Mouse (Mus musculus) spleen, adult 2 months (tissue): Measurements from ENCODE around the gene Tmem184b. TPM values are rescaled to one million over a fixed set of nuclear protein-coding genes. Genes with fewer than 3 reads are reported as not detected.

ENCODE experiments used
- DNase-seq, 2 experiments: peaks; one replicate each; pipeline versions ENCODE4 v3.0.0 to v3.0.0-alpha.2; 2012 to 2021; ENCODE audit warnings: low spot score in 2 of 2, low read depth in 1 of 2
- H3K27ac ChIP-seq: fragments of 200-500 bp; 2 replicates; pipeline ENCODE4 v1.5.1; 2012; ENCODE audit warnings: low read length, inconsistent platforms; ENCODE audit not compliant: insufficient read depth
- H3K27me3 ChIP-seq: fragments of 200-500 bp; 2 replicates; pipeline ENCODE4 v1.6.1; 2012; ENCODE audit warnings: mild to moderate bottlenecking, moderate library complexity, low read length, inconsistent platforms; ENCODE audit not compliant: control insufficient read depth, insufficient read depth
- H3K36me3 ChIP-seq: fragments of 200-500 bp; 2 replicates; pipeline ENCODE4 v1.6.1; 2012; ENCODE audit warnings: mild to moderate bottlenecking, low read length, inconsistent platforms; ENCODE audit not compliant: control insufficient read depth, insufficient read depth
- H3K4me1 ChIP-seq: fragments of 200-500 bp; 2 replicates; pipeline ENCODE4 v1.6.1; 2011; ENCODE audit warnings: inconsistent platforms; ENCODE audit not compliant: control insufficient read depth, insufficient read depth, insufficient read length
- H3K4me3 ChIP-seq: fragments of 200-500 bp; 2 replicates; pipeline ENCODE4 v1.5.1; 2011; ENCODE audit warnings: mild to moderate bottlenecking, inconsistent platforms; ENCODE audit not compliant: insufficient read depth, insufficient read length; ENCODE audit errors: extremely low read depth
- CTCF ChIP-seq: fragments of 200-500 bp; IDR thresholded peaks from 2 replicates; pipeline ENCODE4 v1.5.1; 2011; ENCODE audit warnings: mild to moderate bottlenecking, inconsistent platforms; ENCODE audit not compliant: insufficient read depth, insufficient read length, insufficient replicate concordance; ENCODE audit errors: extremely low read depth
- POLR2A ChIP-seq: fragments of 200-500 bp; IDR thresholded peaks from 2 replicates; pipeline ENCODE4 v1.6.1; 2011; ENCODE audit warnings: low read depth, low read length, inconsistent platforms
- WGBS: fragments of 180-500 bp; shearing (Covaris S2); methylation state at CpG from one replicate; pipeline ENCODE4 v1.1.7; 2018; 5-methylcytosine and 5-hydroxymethylcytosine counted together
- polyA plus RNA-seq: library from polyadenylated mRNA; depleted of rRNA; stranded (reverse); fragments of >200 nt; gene quantifications from 2 replicates; pipeline ENCODE4 v1.2.3, GENCODE M21; 2012

The Tmem184b gene
- polyA plus RNA-seq, 1 experiment = 89.7 TPM

DNA sequence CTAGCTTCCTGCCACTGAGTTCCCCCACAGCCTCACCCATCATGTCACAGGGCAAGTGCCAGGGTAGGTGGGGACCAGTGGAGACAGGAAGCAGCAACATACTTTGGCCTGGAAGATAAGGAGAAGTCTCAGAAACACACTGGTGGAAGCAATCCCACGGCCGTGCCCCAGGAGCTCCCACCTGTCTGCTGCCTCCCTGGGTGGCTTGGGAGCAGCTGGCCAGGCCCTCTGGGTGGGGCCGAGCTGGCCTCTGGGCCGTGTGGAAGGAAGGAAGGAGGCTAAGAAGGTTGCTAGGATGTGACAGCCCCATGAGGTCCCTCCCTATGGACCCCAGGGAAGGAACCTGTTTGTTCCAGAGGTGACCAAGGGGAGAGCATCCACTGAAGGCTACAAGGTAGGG lies 42.3 kb downstream of the Tmem184b start:
- Histone ChIP-seq H3K27ac (no peak overlapping the region), H3K4me3 (no peak overlapping the region), H3K36me3 (peaks cover 24% of the 10 kb centered on the region), H3K27me3 (no peaks in the 10 kb centered on the region; the same call in 1 of the 2 replicates), H3K4me1 (peaks cover 10% of the 10 kb centered on the region)
- TF ChIP-seq CTCF (no peak), POLR2A (no peak)
- WGBS = 37% methylated on average over 4 of the region's 4 CpGs
- no peak for DNase-seq

DNA sequence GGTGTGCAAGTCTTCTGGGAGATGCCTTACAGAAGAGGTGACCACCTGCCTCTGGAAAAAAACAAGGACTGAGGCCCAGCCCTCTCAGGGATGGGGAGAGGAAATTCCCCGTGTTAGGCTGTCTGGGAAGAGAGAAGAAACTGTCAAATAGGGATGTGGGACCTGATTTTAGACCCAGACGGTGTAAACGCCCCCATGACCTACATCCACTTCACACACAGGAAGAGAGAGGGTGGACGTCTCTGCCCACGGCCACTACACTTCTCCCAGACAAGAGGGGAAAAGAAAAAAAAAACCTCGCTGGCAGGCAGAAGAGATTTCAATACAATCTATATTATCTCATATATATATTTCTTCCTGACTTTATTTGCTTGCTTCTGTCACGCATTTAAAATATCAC lies 43.0 kb downstream of the Tmem184b start:
- TF ChIP-seq POLR2A (no peak), CTCF (no peak)
- Histone ChIP-seq H3K4me1 (peaks cover 10% of the 10 kb centered on the region), H3K27me3 (no peaks in the 10 kb centered on the region; the same call in 1 of the 2 replicates), H3K4me3 (no peak overlapping the region), H3K27ac (no peak overlapping the region), H3K36me3 (peaks cover 24% of the 10 kb centered on the region)
- no peak for DNase-seq
- WGBS = 43% methylated on average over 7 of the region's 7 CpGs

- WGBS = 30% methylated on average over 6 of the region's 6 CpGs
- no peak overlapping the region for H3K4me3 ChIP-seq
- no peak for TF ChIP-seq CTCF
These were observed 43.4 kb downstream of the Tmem184b start for GRCm38 (mm10) chr15:79359954-79360353.

GRCm38 (mm10) chr15:79357974-79358690 lies 45.2 kb downstream of the Tmem184b start:
- WGBS = 77% methylated on average over 12 of the region's 12 CpGs
- no peak for TF ChIP-seq CTCF
- no peak for TF ChIP-seq POLR2A
- peaks cover 13% of the 10 kb centered on the region; the same call in 1 of the 2 replicates for H3K36me3 ChIP-seq

More at GRCm38 (mm10) chr15:79359954-79360353, 43.4 kb downstream of the Tmem184b start:
- no peak for DNase-seq
- Histone ChIP-seq H3K27me3 (no peaks in the 10 kb centered on the region; the same call in 1 of the 2 replicates), H3K4me1 (peaks cover 10% of the 10 kb centered on the region), H3K27ac (no peak overlapping the region), H3K36me3 (peaks cover 22% of the 10 kb centered on the region)

GRCm38 (mm10) chr15:79357036-79357911 lies 46.1 kb downstream of the Tmem184b start:
- Histone ChIP-seq H3K36me3 (peaks cover 5% of the 10 kb centered on the region; the same call in 1 of the 2 replicates), H3K4me1 (peaks cover 10% of the 10 kb centered on the region), H3K27ac (peak overlapping the region; percentile 67; the same call in 1 of the 2 replicates), H3K27me3 (no peaks in the 10 kb centered on the region; the same call in 1 of the 2 replicates), H3K4me3 (peak overlapping the region; percentile 56)
- DNase-seq = peak; percentile 36 to 38
- WGBS = under 1% methylated on average over 74 of the region's 77 CpGs
- TF ChIP-seq CTCF (no peak), POLR2A (no peak)

More at GRCm38 (mm10) chr15:79357974-79358690, 45.2 kb downstream of the Tmem184b start:
- H3K27ac ChIP-seq = no peak overlapping the region
- no peaks in the 10 kb centered on the region; the same call in 1 of the 2 replicates for H3K27me3 ChIP-seq
- no peak overlapping the region for H3K4me3 ChIP-seq
- H3K4me1 ChIP-seq = peaks cover 10% of the 10 kb centered on the region
- DNase-seq = no peak

- H3K4me3 ChIP-seq = no peak overlapping the region
- TF ChIP-seq POLR2A (no peak), CTCF (no peak)
- H3K27ac ChIP-seq = no peak overlapping the region
- DNase-seq = no peak
- WGBS = 78% methylated on average over 8 of the region's 8 CpGs
- H3K4me1 ChIP-seq = peaks cover 10% of the 10 kb centered on the region
- H3K27me3 ChIP-seq = no peaks in the 10 kb centered on the region; the same call in 1 of the 2 replicates
- peaks cover 1% of the 10 kb centered on the region; the same call in 1 of the 2 replicates for H3K36me3 ChIP-seq
These were observed 46.9 kb downstream of the Tmem184b start for GRCm38 (mm10) chr15:79356481-79356880.
